Mouse (Mus musculus) brain, embryonic 14.5 days (tissue): ENCODE results near the gene Htt. TPM values are rescaled to one million over a fixed set of nuclear protein-coding genes. Genes with fewer than 3 reads are reported as not detected.
"Not testable (repeated sequence)": the region's sequence is repeated elsewhere in the genome, so short reads cannot be mapped to it uniquely, and the experiment has no call there.

Experiments used
- DNase-seq: peaks from one replicate; pipeline ENCODE4 v3.0.0-alpha.2; 2011; ENCODE audit warnings: low read depth
- CTCF ChIP-seq: fragments of 200-500 bp; IDR thresholded peaks from 2 replicates; pipeline ENCODE4 v1.5.1; 2012; ENCODE audit warnings: inconsistent platforms, mild to moderate bottlenecking, moderate library complexity, borderline replicate concordance; ENCODE audit not compliant: insufficient read depth, insufficient read length; ENCODE audit errors: extremely low read depth
- POLR2A ChIP-seq: fragments of 200-500 bp; IDR thresholded peaks from 2 replicates; pipeline ENCODE4 v1.6.1; 2012; ENCODE audit warnings: mild to moderate bottlenecking, inconsistent platforms, borderline replicate concordance; ENCODE audit not compliant: poor library complexity, insufficient read depth, insufficient read length, severe bottlenecking; ENCODE audit errors: extremely low read depth
- polyA plus RNA-seq: library from polyadenylated mRNA; depleted of rRNA; stranded (reverse); fragments of >200 nt; gene quantifications from 2 replicates; pipeline ENCODE4 v1.2.3, GENCODE M21; 2012

Htt gene
- polyA plus RNA-seq, 1 experiment: 32.2 TPM

DNA sequence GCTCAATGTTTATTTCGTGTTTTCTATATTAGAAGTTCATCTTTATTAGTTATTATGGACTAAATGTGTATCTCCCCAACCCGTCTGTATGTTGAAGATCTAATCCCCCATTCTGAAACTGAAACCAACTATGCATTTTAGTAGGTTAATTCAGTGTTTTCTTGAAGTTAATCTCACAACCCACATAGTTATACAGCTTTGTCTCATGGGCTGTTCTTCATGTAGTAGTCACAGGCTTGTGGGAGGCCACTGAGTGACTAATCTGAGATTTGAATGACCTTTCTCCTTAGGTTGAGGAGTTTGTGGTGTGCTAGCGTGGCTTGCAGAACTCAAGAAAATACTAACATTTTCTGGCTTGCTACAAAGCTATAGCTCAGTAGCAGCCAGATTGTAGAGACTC is 23.5 kb downstream of the Htt start:
- TF ChIP-seq POLR2A (no peak), CTCF (no peak)
- DNase-seq: no peak

DNA sequence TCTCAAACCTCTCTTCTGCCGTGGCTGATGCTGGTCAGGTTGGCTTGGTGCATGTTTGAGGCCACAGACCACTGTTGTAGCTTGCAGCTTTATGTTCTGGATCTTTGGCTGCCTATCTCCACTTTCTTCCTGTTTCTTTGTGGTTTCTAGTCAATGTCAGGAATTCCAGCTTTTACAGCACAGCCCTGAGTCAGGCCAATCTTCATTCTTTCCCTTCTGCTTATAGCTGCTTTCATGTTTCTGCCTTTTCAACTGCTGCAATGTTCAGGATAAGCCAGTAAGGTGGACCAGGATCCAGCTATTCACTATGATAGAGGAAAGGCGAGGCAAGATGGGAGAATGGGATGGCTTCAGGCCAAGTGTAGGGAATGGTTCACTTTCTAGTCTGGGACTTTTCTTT is 29.6 kb downstream of the Htt start:
- DNase-seq: no peak

DNA sequence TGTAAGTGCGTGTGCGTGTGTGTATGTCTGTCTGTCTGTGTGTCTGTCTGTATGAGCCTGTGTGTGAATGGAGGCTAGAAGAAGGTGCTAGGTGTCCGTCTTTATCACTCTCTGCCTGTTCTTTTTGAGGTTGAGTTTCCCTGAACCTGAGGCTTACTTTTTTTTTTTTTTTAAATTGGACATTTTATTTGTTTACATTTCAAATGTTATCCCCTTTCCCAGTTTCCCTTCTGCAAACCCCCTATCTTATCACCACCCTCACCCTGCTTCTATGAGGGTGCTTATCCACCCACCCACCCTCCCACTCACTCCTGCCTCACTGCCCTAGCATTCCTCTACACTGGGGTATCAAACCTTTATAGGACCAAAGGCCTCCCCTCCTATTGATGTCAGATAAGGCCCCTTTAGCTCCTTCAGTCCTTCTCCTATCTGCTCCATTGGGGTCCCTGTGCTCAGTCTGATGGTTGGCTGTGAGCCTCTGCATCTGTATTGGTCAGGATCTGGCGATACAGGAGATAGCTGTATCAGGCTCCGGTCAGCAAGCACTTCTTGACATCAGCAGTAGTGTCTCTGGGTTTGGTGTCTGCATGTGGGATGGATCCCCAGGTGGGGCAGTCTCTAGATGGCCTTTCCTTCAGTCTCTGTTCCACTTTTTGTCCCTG is 38.9 kb downstream of the Htt start:
- no peak for TF ChIP-seq CTCF
- no peak for TF ChIP-seq POLR2A

More for the DNA sequence above, 29.6 kb downstream of the Htt start:
- TF ChIP-seq POLR2A (no peak), CTCF (no peak)

DNA sequence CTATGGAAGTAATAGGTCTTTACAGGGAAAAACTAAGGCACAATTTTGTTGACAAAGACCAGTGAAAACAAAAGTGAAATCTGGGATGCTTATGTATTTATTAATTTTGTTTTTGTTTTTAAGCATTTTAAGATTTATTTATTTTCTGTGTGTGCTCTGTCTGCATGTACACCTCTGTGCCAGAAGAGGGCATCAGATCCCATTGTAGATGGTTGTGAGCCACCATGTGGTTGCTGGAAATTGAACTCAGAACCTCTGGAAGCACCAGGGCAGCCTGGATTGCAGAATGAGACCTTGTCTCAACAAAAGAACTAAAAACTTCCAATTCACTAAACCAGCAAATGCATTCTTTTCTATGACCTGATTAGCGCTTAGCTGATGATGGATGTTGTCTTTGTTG is 44.5 kb downstream of the Htt start:
- no peak for DNase-seq
- TF ChIP-seq CTCF (peak; percentile 13; the same call in 1 of the 2 replicates), POLR2A (no peak)

More for the DNA sequence above, 38.9 kb downstream of the Htt start:
- no peak for DNase-seq

DNA sequence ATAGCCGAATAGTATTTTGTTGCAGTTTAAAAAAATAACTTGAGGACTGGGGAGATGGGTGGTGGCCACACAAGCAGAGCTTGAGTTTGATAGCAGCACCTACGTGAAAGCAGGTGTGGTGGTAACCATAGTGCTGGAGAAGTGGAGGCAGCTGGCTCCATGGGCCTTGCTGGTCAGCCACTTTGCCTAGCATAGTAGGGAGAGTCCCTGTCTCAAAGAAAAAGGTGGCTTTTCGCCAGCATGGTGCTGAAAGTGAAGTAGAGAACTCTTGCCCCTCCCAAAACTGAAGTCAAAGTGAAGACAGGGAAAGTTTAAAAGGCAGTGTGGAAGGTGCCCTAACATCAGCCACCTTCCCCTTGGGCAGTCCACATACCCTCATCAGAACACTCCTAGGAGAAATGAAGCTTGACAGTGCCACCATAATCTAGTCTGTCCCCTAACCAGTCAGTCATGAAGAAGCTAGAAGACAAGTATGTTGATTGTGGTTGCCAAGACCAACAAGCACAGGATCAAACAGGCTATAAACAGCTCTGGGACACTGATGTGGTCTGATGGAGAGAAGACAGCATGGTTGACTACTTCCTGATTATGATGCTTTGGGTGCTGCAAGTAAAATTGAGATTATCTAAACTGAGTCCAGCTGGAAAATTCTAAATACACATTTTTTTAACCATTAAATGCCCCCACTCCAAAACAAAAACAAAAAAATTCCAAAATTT is 61.0 kb downstream of the Htt start:
- no peak for TF ChIP-seq CTCF
- TF ChIP-seq POLR2A: no peak
- DNase-seq: no peak

DNA sequence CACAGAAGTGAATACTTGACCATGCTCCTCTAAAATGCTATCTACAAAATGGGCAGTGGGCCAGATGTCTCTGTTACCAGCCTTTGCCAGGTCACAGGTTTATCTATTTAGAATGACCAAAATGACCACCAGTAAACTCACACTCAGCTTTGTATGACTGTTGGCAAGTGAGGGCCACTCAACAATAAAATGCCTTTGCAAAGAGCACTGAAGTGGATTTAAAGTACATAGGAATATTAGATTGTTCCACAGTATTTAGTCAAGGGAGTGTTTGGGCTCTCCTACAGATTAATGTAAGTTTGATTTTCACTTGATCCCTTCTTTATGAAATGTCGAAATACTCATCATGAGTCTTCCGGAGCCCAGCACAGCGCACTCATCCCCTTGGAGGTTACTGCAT is 92.5 kb downstream of the Htt start:
- no peak for DNase-seq
- no peak for TF ChIP-seq POLR2A
- no peak for TF ChIP-seq CTCF

DNA sequence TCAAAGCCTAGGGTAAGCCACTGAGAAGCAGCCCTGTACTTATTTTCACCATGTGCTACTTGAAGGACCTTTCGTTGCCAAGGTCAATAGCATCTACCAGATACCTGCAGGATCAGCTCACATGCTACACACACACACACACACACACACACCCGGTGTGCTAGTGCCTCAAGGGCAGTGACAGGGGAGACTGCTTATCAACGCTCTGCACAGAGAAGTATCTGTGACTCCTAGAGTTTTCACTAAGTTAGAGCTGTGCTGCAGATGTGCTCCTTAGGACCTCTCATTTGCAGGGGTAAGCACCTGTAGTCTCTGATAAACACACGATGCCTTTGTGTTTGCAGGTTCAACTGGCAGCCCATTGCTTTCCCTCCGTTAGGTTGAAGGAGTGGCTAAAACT is 103.8 kb downstream of the Htt start:
- no peak for DNase-seq
- TF ChIP-seq CTCF (no peak), POLR2A (no peak)

DNA sequence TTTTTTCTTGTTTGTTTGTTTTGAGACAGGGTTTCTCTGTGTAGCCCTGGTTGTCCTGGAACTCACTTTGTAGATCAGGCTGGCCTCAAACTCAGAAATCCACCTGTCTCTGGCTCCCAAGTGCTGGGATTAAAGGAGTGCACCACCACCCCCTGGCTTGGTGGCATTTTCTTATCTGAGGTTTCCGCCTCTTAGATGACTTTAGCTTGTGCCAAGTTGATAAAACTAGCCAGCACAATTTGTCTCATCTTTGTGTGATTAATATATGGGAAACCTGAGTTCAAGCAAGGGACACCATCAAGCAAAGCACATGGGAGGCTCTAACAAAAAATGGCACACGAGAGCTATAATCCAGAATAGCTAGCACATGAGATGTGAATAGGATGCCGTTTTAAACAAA is 118.8 kb downstream of the Htt start:
- DNase-seq: not testable (repeated sequence)

DNA sequence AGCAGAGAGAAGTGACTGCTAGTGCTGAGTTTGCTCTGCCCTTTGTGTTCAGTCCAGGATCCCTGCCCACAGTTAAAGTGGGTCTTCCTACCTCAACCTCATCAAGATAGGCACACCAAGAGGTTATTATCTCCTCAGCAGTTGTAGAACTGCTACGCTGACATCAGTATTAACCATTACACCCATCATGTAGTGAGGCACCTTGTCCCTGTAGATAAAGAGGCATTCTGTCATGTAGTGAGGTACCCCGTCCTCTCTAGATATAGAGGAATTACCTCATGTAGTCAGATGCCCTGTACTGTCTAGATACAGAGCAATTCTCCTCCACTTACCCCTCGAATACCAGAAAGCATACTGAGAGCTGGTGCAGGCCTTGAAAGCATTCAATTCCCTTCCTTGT is 119.5 kb downstream of the Htt start:
- DNase-seq: no peak
- TF ChIP-seq CTCF (no peak), POLR2A (no peak)

DNA sequence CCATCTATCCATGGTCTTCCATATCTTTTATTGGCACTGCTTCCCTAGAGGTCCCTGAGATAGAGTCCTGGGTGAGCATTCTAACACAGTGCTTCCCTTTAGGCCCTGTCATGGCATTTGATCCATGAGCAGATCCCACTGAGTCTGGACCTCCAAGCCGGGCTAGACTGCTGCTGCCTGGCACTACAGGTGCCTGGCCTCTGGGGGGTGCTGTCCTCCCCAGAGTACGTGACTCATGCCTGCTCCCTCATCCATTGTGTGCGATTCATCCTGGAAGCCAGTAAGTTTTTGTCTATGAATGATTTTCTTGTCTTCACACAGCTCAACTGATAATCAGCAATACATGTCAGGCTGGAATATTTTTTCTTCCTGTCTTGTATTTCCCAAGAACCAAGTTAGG is 123.7 kb downstream of the Htt start:
- no peak for DNase-seq
- TF ChIP-seq CTCF (peak; percentile 14; the same call in 1 of the 2 replicates), POLR2A (no peak)

DNA sequence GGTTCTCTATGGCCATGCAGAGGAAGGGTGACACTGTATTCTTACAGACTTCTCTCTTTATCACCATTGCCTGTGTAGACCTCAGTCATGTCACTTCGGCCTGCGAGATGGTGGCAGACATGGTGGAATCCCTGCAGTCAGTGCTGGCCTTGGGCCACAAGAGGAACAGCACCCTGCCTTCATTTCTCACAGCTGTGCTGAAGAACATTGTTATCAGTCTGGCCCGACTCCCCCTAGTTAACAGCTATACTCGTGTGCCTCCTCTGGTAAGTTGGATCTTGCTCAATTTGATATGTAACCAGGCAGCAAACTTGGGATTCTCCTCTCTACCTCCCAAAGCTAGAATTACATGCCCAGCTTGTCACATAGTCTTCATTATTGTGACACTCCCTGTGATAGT is 127.7 kb downstream of the Htt start:
- TF ChIP-seq CTCF: no peak
- TF ChIP-seq POLR2A: no peak

More for the DNA sequence above, 127.7 kb downstream of the Htt start:
- DNase-seq: no peak
